Mouse (Mus musculus): ENCODE measurements around the gene Asic2.
A peak's percentile ranks its signal among the peaks of the same experiment; 100 is the strongest.

Gene Asic2

GRCm38 (mm10) chr11:81032151-81032550 is 936.1 kb downstream of the Asic2 start:
- DNase-seq (ENCODE audit: low read depth, low spot score), result no peak

GRCm38 (mm10) chr11:81014776-81015175 is 953.5 kb downstream of the Asic2 start:
- no peak for DNase-seq (ENCODE audit: low read depth, low spot score)

- no peak for DNase-seq (ENCODE audit: low read depth, low spot score)
These were observed 954.8 kb downstream of the Asic2 start for GRCm38 (mm10) chr11:81013501-81013900.

- DNase-seq (ENCODE audit: low read depth, low spot score), result no peak
These were observed 957.5 kb downstream of the Asic2 start for GRCm38 (mm10) chr11:81010766-81011165.

- no peak for DNase-seq (ENCODE audit: low read depth, low spot score)
These were observed 958.9 kb downstream of the Asic2 start for GRCm38 (mm10) chr11:81009366-81009765.

- no peak for DNase-seq (ENCODE audit: low read depth, low spot score)
These were observed 962.4 kb downstream of the Asic2 start for GRCm38 (mm10) chr11:81005831-81006230.

GRCm38 (mm10) chr11:81002769-81003430 is 965.4 kb downstream of the Asic2 start:
- DNase-seq (ENCODE audit: low read depth, low spot score), result no peak

GRCm38 (mm10) chr11:80995621-80996020 is 972.6 kb downstream of the Asic2 start:
- no peak for DNase-seq (ENCODE audit: low read depth, low spot score)

- no peak for DNase-seq (ENCODE audit: low read depth, low spot score)
These were observed 984.7 kb downstream of the Asic2 start for GRCm38 (mm10) chr11:80983530-80983929.

GRCm38 (mm10) chr11:80976239-80976855 is 991.9 kb downstream of the Asic2 start:
- no peak for DNase-seq (ENCODE audit: low read depth, low spot score)

GRCm38 (mm10) chr11:80974616-80975015 is 993.6 kb downstream of the Asic2 start:
- no peak for DNase-seq (ENCODE audit: low read depth, low spot score)

- DNase-seq (ENCODE audit: low read depth, low spot score), result no peak
These were observed 994.3 kb downstream of the Asic2 start for GRCm38 (mm10) chr11:80973976-80974375.

- no peak for DNase-seq (ENCODE audit: low read depth, low spot score)
These were observed 995.0 kb downstream of the Asic2 start for GRCm38 (mm10) chr11:80973273-80973672.

GRCm38 (mm10) chr11:80967544-80967943 is 1000.7 kb downstream of the Asic2 start:
- DNase-seq (ENCODE audit: low read depth, low spot score), result peak; percentile 27

- no peak for DNase-seq (ENCODE audit: low read depth, low spot score)
These were observed 1002.2 kb downstream of the Asic2 start for GRCm38 (mm10) chr11:80966040-80966439.

GRCm38 (mm10) chr11:80961326-80961725 is 1006.9 kb downstream of the Asic2 start:
- DNase-seq (ENCODE audit: low read depth, low spot score), result no peak

- DNase-seq (ENCODE audit: low read depth, low spot score), result no peak
These were observed 1010.1 kb downstream of the Asic2 start for GRCm38 (mm10) chr11:80958086-80958671.

- no peak for DNase-seq (ENCODE audit: low read depth, low spot score)
These were observed 1012.3 kb downstream of the Asic2 start for GRCm38 (mm10) chr11:80955915-80956314.

GRCm38 (mm10) chr11:80954147-80954546 is 1014.1 kb downstream of the Asic2 start:
- no peak for DNase-seq (ENCODE audit: low read depth, low spot score)

GRCm38 (mm10) chr11:80949068-80949738 is 1019.1 kb downstream of the Asic2 start:
- DNase-seq (ENCODE audit: low read depth, low spot score), result no peak

- DNase-seq (ENCODE audit: low read depth, low spot score), result no peak
These were observed 1020.2 kb downstream of the Asic2 start for GRCm38 (mm10) chr11:80948103-80948502.

GRCm38 (mm10) chr11:80946163-80946562 is 1022.1 kb downstream of the Asic2 start:
- no peak for DNase-seq (ENCODE audit: low read depth, low spot score)

Measured in CD4-positive helper T cell, adult 2 months (primary cell).